ENCODE assay signal across 23 mouse cellular contexts in the genomic region with DNA sequence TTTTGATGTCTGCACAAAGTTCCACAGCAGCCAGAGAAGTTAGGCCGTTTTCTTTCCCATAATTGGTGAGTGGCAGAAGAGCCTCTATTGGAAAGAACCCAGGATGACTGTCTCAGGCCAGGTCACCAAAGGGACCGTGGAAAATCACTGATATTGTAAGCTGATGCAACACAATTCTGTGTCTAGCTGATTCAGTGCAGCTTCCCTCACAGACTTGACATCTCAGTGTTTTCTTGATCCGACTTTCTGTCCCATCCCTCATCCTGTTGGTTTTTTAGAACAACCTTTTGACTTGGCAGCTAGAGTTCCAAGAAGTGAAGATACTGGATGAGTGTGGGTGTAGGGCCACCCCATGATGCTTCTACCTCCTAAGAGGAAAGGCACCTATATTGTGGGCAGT.
"Had no signal": no experiment of that assay in that cellular context is flagged by ENCODE, and none has a peak within 500 bp of the region (broad histone marks: within the 10 kb centered on the region; RNA-seq: fewer than 3 reads in every experiment).

No protein-coding gene starts in this region.

- H3K27ac ChIP-seq: heart, embryonic 10.5 days; heart, embryonic 13.5 days; heart, embryonic 15.5 days; hindbrain, embryonic 13.5 days; hindbrain, embryonic 15.5 days; hindbrain, postnatal 0 days; limb, embryonic 13.5 days; limb, embryonic 15.5 days; liver, embryonic 12.5 days; liver, embryonic 14.5 days had no signal

- ATAC-seq: hindbrain, postnatal 0 days; intestine, embryonic 16.5 days; liver, embryonic 12.5 days had no signal

- DNase-seq: gastrocnemius, postnatal 14 days; gastrocnemius, postnatal 36 days; heart, adult 18-20 months; heart, postnatal 14 days; heart, postnatal 36 days; kidney, adult 11 months; kidney, adult 8-10 months; kidney, postnatal 10 days; kidney, postnatal 25 days; layer of hippocampus, adult 9-11 months; layer of hippocampus, postnatal 36 days; left cerebral cortex, postnatal 4 days had no signal

- H3K36me3 ChIP-seq: heart, embryonic 10.5 days; heart, embryonic 13.5 days; heart, embryonic 15.5 days; hindbrain, embryonic 13.5 days; hindbrain, embryonic 15.5 days; limb, embryonic 13.5 days; limb, embryonic 15.5 days; liver, embryonic 12.5 days had no signal

- H3K4me1 ChIP-seq: heart, embryonic 10.5 days; hindbrain, embryonic 13.5 days; hindbrain, embryonic 15.5 days; limb, embryonic 13.5 days; limb, embryonic 15.5 days; liver, embryonic 12.5 days had no signal

- H3K9me3 ChIP-seq: heart, embryonic 10.5 days; heart, embryonic 13.5 days; heart, embryonic 15.5 days; hindbrain, embryonic 13.5 days; hindbrain, embryonic 15.5 days; limb, embryonic 13.5 days; limb, embryonic 15.5 days; liver, embryonic 12.5 days had no signal

- H3K4me2 ChIP-seq: heart, embryonic 13.5 days; heart, embryonic 15.5 days; hindbrain, embryonic 13.5 days; hindbrain, embryonic 15.5 days; limb, embryonic 13.5 days; limb, embryonic 15.5 days; liver, embryonic 12.5 days had no signal

- H3K4me3 ChIP-seq: heart, embryonic 10.5 days; heart, embryonic 13.5 days; heart, embryonic 15.5 days; hindbrain, embryonic 13.5 days; hindbrain, embryonic 15.5 days; limb, embryonic 13.5 days; limb, embryonic 15.5 days; liver, embryonic 12.5 days had no signal

- H3K27me3 ChIP-seq: heart, embryonic 13.5 days; heart, embryonic 15.5 days; hindbrain, embryonic 13.5 days; hindbrain, embryonic 15.5 days; limb, embryonic 13.5 days; limb, embryonic 15.5 days; liver, embryonic 12.5 days had no signal

- H3K9ac ChIP-seq: heart, embryonic 13.5 days; heart, embryonic 15.5 days; hindbrain, embryonic 13.5 days; hindbrain, embryonic 15.5 days; limb, embryonic 13.5 days; limb, embryonic 15.5 days; liver, embryonic 12.5 days; liver, embryonic 14.5 days had no signal
